Mouse (Mus musculus) telencephalon, adult 2 months (tissue): ENCODE data around the gene Best1.

Source experiments
- DNase-seq: peaks from one replicate; pipeline ENCODE4 v3.0.0-alpha.2; 2011; ENCODE audit warnings: low read depth, low spot score

Best1 gene

GRCm38 (mm10) chr19:10001206-10001969 lies at the start of gene Best1, which contains the start of gene Rab3il1:
Gene Best1, minus strand, starts transcription at chr19:10001633.
Gene Rab3il1, plus strand, starts transcription at chr19:10001669.
- DNase-seq, result no peak

GRCm38 (mm10) chr19:10050438-10050837 lies 49.0 kb upstream of the Best1 start:
- DNase-seq, result no peak

- no peak for DNase-seq
These were observed 48.1 kb upstream of the Best1 start for GRCm38 (mm10) chr19:10049533-10049932.

- no peak for DNase-seq
These were observed 45.5 kb upstream of the Best1 start for GRCm38 (mm10) chr19:10046983-10047382.

- DNase-seq, result no peak
These were observed 44.9 kb upstream of the Best1 start for GRCm38 (mm10) chr19:10046346-10046745.

- DNase-seq, result no peak
These were observed 44.3 kb upstream of the Best1 start for GRCm38 (mm10) chr19:10045707-10046106.

GRCm38 (mm10) chr19:10043643-10044042 lies 42.2 kb upstream of the Best1 start:
- DNase-seq, result no peak

GRCm38 (mm10) chr19:10042816-10043215 lies 41.4 kb upstream of the Best1 start:
- DNase-seq, result no peak

GRCm38 (mm10) chr19:10042232-10042631 lies 40.8 kb upstream of the Best1 start:
- no peak for DNase-seq

- DNase-seq, result no peak
These were observed 40.1 kb upstream of the Best1 start, which contains the start of gene Fads3 for GRCm38 (mm10) chr19:10041388-10042148. Gene Fads3, plus strand, starts transcription at chr19:10041569.

- DNase-seq, result no peak
These were observed 39.5 kb upstream of the Best1 start for GRCm38 (mm10) chr19:10040866-10041387.

GRCm38 (mm10) chr19:10039615-10040014 lies 38.2 kb upstream of the Best1 start:
- DNase-seq, result no peak

- no peak for DNase-seq
These were observed 37.5 kb upstream of the Best1 start for GRCm38 (mm10) chr19:10038910-10039309.

GRCm38 (mm10) chr19:10038364-10038763 lies 36.9 kb upstream of the Best1 start:
- DNase-seq, result no peak

- DNase-seq, result no peak
These were observed 36.1 kb upstream of the Best1 start for GRCm38 (mm10) chr19:10037534-10037933.

- no peak for DNase-seq
These were observed 33.5 kb upstream of the Best1 start for GRCm38 (mm10) chr19:10034785-10035447.

GRCm38 (mm10) chr19:10034356-10034755 lies 32.9 kb upstream of the Best1 start:
- no peak for DNase-seq

- DNase-seq, result no peak
These were observed 32.0 kb upstream of the Best1 start for GRCm38 (mm10) chr19:10033211-10033973.

- no peak for DNase-seq
These were observed 28.3 kb upstream of the Best1 start for GRCm38 (mm10) chr19:10029746-10030145.

- DNase-seq, result no peak
These were observed 23.9 kb upstream of the Best1 start for GRCm38 (mm10) chr19:10025169-10025875.
